Mouse (Mus musculus) lung, adult 2 months (tissue): ENCODE measurements around the gene Gpr132.

ENCODE experiments used
- CTCF ChIP-seq: fragments of 200-500 bp; IDR thresholded peaks from 2 replicates; pipeline ENCODE4 v1.5.1; 2011; ENCODE audit warnings: mild to moderate bottlenecking, low read length, control low read depth; ENCODE audit not compliant: insufficient read depth
- POLR2A ChIP-seq: fragments of 200-500 bp; IDR thresholded peaks from 2 replicates; pipeline ENCODE4 v1.6.1; 2011; ENCODE audit warnings: low read depth, mild to moderate bottlenecking, control low read depth, low read length, borderline replicate concordance; ENCODE audit errors: extremely low read depth

- TF ChIP-seq CTCF (no peak), POLR2A (no peak)
These were observed at the start of gene Gpr132 for GRCm38 (mm10) chr12:112868178-112869087.
